Mouse (Mus musculus) monocyte, adult 2 months (primary cell): Measurements from ENCODE around the gene Grin2a.

ENCODE experiments used
- DNase-seq, 2 experiments: peaks; one replicate each; pipeline ENCODE4 v3.0.0; 2022; ENCODE audit warnings: low spot score in 2 of 2, low read depth in 1 of 2

The Grin2a gene

DNA sequence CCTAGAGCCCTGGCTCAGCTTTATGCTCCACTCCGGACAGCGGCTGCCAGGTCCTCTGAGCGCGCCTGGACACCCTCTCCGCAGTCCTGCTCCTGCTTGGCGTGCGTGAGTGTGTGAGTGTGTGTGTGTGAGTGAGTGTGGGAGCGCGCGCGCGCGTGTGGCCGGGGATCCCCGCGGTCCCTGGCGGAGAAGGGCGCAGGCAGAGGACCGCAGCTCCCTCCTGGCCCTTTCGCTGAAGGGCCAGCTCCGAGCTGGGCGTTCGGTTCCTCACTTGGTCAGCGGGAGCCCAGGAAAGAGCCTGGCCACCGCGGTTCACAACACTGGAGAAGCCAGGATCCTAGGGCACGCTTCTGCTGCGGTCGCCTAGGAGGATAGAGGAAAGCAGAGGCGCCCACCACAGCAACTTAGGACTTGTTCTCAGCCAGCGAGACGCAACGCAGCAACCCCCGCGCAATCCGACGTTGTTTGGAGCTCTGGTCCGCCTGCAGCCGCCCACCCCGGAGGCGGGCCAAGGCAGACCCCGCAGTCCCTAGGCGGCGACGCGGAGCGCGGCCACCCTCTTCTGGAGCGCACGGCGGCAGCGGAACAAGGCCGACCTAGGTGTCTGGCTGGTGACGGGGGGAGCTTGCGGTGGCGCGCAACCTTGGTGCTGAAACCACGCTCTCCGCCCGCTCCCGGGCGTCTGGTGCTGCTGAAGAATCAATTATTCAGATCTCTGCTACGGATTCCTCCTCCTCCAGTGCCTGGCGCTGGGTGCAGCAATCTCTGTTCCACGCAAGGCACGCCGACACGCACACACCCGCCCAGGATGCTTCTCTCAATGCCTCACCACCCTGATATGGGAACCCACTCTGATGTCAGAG is at the start of gene Grin2a:
Grin2a (minus strand) TSS at position 610 of the 863 bp plus-strand sequence.
- DNase-seq, result no peak

DNA sequence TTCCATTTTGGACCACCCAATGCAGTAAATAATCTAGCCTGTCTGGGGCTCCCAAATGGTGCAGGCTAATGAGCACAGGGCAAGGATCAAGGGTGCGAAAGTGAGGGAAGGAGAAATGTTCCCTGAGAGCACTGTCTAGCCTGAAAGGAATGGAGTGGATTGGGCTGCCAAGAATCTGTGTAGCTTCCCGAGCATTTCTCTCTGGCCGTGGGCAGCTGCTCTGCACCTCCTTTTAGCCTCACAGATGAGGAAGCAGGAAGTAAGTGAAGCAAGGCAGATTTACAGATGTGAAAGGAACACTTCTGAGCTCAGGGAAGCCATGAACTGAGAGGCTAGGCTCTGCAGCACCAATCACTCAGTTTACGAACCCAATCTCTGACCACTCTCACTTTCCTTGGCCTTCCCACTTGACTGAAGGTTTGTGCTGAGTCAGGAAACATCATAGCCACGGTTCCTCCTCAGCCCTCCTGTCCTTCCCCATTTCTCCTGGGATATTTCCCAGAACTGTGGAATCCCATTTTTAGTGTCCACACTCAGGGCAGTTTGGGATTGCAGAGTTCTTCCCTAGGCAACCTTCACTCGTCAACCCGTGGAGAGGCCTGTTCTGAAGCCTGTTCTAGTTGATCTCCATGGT is 40.3 kb upstream of the Grin2a start:
- DNase-seq, result no peak

DNA sequence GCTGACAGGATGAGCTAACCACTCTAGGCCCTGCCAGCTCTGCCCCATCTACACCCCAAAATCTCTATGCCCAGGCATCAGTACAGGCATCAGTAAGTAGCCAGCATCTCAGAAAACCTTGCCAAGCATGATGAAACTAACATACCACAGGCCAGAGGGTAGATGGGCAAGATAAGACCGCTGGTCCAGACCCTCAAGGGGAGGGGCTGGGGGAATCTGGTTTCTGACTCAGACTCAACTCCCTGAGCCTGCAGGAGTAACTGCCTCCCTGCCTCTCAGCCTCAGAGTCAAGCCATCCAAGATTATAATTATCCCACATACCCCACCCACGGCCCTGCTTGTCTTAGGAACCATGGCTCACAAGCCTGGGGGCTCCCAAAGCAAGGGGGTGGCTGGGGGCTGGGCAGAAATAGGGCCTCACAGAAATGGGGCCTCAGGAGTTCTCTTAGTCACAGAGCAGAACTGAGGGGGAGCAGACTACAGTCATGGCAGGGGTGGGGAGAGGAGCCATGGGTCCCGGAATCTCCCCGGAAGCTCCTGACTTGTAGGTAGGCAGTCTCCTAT is 38.1 kb upstream of the Grin2a start:
- DNase-seq, result no peak

DNA sequence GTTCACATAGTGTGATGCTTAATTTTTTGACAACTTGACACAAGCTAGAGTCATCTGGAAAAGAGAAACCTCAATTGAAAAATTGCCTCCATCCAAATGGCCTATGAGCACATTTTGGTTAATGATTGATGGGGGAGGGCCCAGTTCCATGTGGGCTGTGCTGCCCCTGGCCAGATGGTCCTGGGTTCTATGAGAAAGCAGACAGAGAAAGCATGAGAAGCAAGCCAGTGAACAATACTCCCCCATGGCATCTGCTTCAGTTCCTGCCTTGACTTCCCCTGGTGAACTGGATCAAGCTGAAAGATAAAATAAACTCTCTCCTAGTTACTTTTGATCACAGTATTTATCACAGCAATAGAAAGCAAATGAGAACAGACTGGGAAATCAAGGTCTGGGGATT is 36.5 kb upstream of the Grin2a start:
- DNase-seq, result no peak

DNA sequence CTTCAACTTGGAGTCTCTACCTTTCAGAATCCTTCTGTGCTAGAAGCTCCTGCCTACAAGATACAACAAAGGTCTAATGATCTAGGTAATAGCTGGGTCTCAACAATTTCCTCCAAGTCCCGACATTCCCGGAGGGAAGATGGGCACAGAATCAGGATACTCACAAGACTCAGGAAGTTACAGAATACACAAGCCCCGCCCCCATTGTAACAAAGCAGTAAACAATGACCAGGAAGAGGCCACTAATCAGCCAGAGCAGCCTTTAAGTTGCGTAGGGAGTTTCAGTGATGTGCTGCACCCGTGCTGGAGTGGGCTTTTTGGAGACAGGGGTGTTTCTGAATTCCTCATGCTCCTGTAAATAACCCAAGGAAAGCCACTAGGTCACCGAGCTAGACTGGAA is 31.4 kb upstream of the Grin2a start:
- DNase-seq, result no peak

DNA sequence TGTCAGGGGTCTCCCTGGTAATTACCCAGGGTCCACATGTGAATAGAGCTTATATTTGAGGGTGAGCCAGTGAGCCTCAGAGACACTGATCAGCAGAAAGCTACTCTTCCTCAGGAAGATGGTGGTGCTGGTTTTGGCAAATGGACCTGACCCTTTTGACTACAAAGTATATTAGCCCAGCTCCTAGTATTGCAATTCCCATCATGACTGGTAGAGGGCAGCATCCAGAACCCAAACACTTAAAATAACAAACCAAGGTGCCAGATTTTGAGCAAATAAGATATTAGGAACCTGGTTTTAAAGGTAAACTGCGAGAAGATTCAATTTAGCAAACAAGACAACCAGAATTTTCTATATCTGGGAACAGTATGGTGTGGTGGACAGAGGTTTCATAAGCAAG is 14.4 kb upstream of the Grin2a start:
- DNase-seq, result no peak

DNA sequence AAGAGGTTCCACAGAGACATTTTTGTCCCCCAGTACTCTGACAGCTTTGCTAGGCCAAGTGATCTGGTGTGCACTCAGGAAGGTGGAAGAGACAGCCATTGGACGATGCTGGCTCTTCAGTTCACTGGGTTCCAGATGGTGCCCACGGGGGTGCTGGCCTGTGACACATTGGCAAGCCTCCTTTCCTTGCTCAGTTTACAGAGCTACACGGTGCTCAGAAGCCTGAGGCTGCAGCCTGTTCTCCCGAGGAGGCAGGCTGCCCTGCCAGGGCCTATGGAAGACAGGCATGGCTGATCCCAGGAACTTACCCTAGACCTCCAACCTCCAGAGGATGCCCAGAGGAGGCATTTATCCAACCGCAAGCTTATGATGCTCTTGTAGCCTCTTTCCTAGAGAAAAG is 10.2 kb upstream of the Grin2a start:
- no peak for DNase-seq

DNA sequence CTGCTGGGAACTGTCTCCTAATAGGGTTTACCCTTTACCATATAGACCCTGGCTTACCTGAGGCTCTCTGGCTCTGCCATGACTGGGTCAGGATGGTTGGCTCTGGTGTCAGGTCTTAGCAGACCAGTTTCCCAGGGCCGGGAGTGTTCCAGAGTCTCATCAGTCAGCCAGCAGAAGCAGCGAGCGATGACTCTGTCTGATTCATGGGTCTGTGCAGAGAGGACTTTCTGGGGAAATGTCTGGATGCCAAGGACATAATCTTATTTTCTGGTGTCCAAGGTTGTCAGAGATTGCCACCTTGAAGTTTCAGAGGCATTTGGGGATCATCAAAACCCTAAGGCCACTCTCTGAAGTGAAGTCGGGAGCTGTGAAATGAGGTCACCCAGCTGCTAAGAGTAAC is 8.7 kb upstream of the Grin2a start:
- DNase-seq, result no peak

DNA sequence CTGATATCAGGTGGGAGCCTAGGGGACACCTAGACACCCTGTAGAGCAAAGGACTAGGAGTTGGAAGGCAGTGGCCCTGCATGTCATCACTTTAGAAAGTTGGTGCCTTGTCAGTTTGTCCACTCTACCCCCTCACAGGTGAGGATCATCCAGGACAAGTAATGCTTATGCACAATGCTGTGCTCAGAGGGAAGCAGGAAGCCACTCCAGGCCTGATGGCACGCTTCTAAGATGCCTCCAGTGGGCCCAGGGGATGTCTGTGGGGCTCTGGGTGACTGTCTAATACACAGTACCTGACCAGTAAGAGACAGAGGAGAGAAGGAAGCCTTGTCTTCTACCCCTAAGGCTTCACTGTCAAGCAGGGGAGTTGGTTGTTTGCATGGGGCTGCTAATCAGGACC is 7.6 kb upstream of the Grin2a start:
- DNase-seq, result no peak

DNA sequence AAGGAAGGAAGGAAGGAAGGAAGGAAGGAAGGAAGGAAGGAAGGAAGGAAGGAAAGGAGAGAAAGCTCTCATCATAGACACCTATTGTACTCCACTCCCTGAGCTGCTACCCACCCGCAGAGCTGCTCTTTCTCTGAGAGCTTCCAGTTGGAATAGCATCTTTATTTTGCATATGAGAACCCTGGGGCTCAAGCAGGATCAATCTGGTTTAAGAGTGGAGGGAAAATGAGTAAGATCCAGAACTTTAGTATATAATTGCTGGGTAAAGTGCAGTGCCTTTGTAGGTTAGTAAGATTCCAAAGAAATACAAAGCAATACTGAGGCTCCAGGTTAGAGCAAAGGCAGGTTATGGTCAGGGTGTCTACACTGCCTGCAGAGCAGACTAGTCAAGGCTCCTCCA is 6.2 kb upstream of the Grin2a start:
- no peak for DNase-seq

DNA sequence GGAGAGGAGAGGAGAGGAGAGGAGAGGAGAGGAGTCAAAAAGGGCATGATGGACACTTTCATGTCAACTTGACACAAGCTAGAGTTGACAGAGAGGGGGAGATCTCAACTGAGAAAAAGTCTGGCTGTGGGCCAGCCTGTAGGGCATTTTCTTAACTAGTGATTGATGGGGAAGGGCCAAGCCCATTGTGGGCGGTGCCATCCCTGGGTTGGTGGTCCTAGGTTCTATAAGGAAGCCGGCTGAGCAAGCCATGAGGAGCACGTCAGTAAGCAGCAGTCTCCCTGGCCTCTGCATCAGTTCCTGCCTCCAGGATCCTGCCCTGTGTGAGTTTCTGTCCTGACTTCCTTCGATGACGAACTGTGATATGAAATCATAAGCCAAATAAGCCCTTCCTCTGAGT is 4.6 kb upstream of the Grin2a start:
- no peak for DNase-seq

DNA sequence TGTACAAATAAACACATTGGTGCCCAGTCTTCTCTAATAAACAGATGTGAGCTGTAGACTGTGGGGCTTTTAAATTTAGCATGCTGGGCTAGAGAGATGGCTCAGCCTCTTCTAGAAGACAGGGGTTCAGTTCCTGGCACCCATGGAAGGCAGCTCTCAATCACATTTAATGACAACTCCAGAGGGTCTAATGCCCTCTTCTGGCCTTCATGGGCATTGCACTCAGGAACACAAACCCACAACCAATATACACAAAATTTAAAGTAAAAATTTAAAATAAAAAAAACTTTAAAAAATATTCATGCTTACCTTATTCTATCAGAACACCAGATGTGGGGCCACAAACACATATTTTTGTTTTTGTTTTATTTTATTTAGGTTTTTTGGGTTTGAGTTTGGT is 2.6 kb upstream of the Grin2a start:
- DNase-seq, result no peak

DNA sequence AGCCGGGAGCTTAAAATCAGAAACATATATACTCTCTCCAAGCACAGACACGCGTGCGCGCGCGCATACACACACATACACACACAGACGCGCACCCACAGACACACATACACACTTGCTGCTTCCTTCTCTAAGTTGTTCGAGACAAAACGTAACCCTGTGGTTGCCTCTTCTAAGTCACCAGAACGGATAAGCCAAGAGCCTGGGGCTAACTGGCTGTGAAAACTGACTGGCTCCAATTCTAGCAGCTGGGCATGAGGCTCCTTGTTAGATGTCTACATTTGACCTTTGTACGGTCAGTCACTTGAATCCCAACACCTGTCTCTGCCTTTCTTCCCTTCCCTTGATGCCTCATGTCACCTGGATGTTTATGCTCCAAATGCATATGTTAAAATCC is 452 bp upstream of the Grin2a start:
- no peak for DNase-seq

DNA sequence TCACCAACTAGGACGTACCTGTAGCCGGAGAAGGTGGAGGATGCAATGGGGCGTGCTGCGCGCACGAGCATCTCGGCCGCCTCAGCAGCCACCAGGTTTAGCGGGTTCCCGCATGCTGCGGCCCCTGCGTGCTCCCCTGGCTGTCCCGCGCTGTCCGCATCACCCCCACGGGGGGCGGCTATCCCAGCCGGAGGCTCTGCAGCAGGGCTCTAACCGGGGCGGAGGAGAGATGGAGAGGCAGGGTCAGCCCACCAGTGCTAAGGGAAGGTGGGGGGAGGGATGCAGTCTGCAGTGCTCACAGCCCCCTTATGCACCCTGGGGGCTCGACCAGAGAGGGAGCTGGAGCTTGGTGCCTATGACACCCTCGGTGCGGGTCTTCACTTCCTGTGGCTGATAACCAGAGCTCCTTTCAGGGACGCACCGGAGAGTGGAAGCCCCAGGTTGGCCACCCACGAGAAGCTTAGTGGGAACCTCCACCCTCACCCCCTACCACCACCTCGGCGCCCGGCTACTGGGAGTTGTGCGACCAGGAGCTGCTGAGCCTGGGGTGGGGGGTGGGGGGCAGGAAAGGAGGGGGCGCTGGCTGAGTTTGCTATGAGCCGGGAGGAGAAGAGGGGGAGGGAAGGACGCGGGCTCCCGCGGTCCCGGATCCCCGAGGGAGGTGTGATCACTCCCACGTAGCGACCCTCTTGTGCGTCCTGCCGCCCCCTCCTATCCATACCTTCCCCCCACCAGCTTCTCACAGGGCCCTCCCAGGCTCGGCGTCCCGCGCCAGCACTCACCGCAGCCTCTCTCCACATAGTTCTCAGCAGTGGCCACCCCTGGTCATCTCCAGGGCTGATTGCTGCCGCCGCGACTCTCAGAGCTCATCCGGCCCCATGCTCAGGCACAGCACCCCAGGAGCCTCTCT is 1.1 kb downstream of the Grin2a start:
- DNase-seq, result no peak

DNA sequence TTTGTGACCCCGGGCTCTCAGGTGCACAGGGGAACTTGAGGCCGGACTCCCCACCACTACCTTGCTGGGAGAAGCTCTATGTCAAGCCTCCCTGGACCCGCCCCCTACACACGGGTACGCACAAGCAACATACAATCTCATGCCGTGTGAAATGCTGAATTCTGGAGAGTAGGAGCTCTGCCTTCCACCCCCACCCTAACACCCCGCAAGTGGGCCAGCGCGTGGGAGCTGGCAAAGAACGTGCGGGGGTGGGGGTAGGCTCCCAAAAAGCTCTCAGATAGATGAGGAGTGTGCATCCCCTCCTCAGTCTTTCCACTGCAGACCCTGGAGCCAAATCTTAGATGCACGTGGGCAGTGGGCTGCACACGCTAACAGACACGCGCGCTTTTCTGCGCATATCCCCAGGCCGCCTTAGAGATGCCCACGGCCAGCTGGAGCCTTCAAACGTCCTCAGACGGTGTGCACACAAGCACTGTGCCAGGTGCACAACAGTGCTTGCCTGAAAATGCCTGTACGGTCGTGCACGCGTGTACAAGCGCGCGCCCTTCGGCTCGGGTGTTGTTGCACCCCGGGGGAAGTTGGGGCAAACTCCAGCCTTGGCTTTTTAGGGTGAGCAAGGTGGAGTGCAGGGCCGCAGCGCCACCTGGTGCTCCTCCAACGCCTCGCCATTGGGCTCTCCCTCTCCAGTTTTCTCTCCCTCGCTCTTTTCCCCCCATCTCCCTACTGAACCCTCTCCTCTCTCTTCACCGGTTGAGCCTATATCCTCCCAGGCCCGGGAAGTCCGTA is 1.9 kb downstream of the Grin2a start:
- no peak for DNase-seq

DNA sequence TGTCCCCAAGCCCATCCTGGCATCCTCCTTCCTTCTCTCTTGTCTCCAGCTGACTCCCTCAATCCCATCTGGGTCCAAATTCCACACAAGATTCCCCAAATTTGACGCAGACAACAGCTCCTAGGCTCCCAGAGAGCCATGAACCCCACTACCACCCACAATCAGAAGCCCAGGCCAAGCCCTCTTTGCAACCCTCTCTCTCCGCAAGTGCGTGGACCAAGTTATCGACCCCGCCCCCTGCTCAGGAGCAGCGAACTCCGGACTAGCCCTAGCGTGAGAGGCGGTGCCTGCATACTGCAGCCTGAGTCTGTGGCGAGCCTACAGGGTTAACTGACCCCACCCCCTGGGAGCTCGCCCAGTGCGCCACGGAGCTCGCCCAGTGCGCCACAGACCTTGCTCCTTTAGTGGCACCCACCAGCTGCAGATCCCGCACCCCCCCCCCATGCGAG is 2.6 kb downstream of the Grin2a start:
- DNase-seq, result no peak

DNA sequence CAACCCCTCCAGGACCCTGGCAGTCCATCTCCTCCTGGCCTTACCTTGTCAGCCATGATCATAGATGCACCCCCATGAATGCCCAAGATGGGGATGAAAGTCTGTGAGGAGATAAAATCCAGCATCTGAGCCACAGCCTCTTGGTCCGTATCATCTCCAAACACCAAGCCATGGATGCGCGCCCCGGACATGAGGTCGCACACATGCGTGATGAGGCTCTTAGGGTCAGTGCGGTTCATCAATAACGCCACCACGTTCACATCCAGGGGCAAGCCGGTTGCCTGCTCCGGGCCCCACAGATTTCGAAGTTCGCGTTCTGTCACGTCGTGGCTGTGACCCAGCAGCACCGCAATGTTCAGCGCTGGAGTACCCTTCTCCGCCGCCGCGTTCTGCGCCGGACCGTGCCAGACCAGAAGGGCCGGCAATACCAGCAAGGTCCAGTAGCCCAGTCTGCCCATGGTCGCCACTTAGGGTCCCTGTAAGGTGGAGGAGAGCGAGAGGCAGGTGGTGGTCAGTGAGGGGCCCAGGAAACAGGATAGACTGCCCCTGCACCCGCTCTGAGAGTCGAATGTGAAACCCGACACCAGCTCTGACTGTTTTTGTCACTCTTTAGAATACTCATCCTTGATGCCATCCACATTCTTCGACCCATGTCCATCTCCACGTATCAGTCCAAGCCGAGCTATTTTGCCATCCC is 3.1 kb downstream of the Grin2a start:
- no peak for DNase-seq

DNA sequence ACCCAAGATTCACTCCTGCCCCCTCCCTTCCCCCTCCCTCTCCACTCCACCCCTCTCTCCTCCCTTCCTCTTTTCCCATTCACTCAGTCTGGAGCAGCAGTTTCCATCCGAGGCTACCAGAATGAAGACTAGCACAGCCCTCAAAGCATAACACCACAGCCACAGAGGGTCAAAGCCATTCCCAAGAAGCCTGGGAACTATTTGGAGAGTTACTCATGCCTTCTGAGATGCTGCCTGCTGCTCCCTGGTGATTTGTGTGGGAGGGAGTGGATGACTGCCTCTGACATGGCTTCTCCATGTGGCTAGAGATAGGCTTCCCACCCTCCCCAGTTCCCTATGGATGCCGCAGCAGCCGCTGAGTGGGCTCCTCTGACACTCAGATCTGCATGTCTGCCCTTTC is 10.3 kb downstream of the Grin2a start:
- DNase-seq, result no peak

DNA sequence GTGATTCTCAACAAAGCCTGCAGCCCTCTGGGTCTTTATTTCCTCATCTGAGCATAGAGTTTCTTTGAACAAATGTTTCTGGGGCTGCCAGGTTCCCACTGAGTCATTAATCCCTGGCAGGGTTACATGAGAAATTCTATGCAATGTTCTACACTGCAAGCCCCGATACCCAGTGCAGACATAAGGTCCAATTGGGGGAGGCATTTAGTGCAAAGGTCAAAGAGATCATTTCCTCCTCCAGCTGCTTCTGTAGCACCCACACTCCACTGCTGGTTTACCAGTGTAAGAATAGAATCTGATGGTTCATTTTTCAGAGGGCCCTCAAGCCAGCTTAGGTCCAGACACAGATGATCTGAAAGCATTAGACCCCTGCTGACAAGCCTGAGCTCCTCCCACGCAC is 14.7 kb downstream of the Grin2a start:
- no peak for DNase-seq

DNA sequence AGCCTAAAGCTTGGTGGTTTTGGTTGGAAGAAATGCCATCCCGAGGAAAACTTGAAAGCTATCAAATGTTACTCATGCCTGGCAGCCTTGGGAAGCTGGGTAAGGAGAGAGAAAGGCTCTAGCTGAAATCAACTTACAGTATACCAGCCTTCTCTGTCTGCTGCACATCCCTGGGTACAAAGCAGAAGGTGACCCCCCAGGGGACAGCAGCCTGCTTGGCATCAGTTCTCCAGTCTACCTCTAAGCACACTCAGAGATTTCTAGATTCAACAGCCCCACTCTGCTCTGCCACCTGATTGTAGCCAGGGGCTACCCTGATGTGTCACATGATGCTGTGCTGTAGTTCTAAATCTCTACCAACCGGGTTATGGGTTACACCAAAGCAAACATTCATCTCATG is 17.2 kb downstream of the Grin2a start:
- no peak for DNase-seq
